Mouse (Mus musculus) cerebellum, adult (tissue): Measurements from ENCODE around the gene Pdzd2.
"Not testable (repeated sequence)": the region's sequence is repeated elsewhere in the genome, so short reads cannot be mapped to it uniquely, and the experiment has no call there.

Experiments
- ATAC-seq: cut with Nextera tagmentation; 2 replicates; pipeline ENCODE4 v1.9.2; 2017; ENCODE audit warnings: mild to moderate bottlenecking, moderate library complexity, mixed read lengths; ENCODE audit not compliant: insufficient number of reproducible peaks, low FRiP score, low TSS enrichment

The Pdzd2 gene

DNA sequence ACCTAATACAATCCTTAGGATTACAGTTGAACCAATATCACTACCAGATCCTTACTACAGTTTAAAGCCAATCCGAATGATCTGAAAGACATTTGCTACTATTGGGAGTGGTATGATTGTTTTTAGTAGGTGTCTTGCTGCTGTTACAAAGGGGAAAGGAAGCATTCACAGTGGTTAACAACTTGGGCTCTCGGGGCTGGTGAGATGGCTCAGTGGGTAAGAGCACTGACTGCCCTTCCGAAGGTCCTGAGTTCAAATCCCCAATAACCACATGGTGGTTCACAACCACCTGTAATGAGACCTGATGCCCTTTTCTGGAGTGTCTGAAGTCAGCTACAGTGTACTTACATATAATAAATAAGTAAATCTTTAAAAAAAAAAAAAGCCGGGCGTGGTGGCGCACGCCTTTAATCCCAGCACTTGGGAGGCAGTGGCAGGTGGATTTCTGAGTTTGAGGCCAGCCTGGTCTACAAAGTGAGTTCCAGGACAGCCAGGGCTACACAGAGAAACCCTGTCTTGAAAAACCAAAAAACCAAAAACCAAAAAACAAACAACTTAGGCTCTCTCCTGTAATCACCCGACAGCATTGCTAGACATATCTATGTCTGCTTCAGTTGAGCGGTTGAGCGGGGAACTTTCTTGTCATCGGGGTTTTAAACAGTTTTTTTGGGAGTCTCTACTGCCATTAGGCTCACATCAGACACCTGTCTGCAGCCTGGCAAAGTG lies 373.0 kb downstream of the Pdzd2 start:
- not testable (repeated sequence) for ATAC-seq

DNA sequence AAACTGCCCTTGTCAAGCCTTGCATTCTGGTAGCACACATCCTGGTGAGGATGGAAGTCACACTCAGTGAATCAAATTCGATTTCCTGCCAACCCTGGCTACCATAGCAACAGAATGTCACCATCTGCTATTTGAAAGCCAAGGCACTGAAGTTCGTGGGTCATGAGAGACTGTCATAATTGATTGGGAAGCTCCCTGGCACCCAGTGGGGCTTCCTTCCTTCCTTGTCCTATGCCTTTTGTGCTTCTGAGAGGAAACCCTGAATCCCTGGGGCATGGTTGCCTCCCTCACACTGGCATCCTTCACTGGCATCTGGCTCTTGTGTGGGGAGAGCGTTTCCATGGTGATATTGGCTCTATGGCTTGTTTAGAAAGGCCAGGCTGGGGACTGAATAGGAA lies 373.7 kb downstream of the Pdzd2 start:
- ATAC-seq = peak; percentile 83

DNA sequence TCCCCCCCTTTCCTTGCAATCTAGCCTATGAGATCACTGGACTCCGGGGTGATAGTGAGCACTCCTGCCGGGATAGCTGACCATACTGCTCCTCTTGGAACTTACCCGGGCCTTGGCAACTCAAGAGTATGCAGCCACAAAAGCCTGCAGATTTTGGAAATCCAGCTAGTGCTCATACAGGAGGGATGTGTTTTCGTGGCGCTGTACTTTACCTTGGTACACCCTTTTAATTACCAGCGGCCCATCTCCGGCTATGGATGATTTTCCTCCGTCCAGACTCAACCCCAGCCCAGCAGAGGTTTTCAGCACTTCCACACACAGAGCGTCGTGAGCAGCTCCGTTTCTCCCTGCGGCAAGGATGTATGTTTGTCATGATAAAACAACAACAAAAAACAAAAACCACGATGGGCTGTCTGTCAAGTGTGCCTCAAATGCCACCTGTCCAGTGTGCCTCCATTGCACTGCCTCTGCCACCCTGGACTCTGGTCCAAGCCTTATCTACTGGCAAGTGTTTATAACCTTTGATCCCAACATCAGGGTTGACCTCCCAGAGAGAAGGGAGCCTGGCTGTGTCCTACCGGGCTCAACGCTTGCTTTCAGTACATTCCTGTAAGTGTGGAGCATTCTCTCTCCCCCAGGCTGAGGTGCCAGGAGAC lies 374.2 kb downstream of the Pdzd2 start:
- no peak for ATAC-seq

DNA sequence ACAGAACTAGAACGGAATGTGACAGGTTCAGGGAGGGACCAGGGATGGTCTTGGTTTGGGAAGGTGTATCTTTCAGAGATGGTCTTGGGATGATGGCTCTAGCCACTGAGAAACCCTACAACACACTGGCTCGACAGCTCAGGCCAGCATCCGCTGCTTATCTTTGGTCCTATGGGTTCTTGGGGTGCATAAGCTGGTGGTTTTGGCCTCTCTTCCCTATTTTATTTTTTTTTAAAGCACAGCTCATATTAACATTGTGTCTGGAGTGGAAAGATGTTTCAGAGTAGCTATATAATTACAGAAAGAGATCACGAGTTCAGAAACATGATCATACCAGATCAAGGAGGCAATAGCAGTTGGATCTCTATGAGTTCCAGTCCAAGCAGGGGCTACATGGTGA lies 375.6 kb downstream of the Pdzd2 start:
- no peak for ATAC-seq

DNA sequence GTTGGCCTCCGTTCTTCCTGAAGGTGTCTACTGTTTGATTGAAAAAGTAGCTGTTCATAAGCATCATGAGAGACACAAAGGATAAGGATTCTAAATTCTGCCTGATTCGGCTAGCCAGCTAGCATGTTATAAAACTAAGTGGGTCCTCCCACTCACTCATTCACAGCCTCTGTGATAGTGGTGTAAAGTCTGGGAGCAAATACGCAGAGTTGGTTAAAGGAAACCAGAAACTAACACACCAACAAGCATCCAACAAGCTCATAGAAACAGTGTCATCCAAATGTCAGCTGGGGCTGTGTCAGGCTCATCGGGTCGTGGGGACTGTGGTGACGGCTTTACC lies 377.1 kb downstream of the Pdzd2 start:
- no peak for ATAC-seq

DNA sequence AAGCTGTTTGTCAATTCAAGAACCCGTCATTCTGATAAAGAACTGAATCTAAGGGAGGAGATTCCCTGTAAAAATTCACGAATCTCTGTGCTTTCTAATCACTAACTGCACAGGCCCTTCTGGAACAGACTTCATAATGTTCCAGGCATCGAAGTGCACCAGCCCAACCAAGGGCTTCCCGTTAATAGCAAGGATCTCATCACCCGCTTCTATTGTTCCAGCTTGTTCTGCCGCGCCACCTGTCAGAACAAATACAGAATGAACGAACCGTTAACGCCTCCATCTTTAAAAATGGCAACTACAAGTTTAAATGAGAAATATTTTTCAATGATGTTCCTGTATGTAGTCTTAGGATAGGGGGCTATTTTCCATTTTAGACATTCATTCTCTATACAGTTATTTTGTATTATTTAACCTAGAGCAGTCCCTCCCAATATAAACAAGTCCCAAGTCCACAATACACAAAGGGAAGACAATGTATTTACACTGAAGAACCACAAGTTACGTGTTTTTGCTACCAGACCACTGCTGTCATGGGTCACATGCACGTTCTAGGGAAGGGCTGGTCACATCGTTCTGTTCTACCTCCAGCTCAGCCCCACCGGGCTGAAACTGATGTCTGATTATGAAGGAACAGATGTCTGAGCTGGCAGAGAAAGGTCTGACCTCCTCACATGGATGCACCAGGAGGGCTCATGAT lies 377.6 kb downstream of the Pdzd2 start:
- no peak for ATAC-seq

DNA sequence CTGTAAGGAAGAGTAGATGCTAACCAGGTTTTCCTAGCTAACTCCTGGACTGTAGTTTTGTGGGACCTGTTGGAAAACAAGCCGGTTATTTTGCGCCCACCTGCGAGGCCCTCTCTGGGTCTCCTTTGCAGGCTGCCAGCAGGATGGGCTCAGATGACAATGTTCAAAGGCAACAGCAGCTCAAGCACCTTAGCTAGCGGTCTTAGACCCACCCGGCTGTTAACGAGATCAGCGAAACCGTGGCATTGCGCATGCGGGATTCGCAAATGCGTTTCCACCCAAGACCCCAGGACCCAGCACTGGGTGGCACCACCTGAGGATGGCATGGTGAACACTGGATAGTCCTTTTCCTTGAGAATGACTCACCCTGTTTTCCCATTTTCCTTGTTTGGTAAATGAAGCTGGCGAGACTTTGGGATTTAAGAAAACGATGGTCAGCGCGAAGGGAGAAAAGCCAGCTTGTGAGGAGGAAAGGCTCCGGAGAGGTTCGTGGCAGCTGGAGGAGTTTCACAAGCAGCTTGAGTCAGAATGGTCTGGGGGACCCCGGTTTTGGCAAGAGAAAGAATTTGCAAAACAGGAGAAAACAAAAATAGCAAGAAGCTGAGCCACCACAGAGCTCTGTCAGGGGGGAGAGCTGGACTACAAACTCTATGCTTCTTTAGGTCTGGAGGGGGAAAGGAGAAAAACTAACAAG lies 379.1 kb downstream of the Pdzd2 start:
- no peak for ATAC-seq

DNA sequence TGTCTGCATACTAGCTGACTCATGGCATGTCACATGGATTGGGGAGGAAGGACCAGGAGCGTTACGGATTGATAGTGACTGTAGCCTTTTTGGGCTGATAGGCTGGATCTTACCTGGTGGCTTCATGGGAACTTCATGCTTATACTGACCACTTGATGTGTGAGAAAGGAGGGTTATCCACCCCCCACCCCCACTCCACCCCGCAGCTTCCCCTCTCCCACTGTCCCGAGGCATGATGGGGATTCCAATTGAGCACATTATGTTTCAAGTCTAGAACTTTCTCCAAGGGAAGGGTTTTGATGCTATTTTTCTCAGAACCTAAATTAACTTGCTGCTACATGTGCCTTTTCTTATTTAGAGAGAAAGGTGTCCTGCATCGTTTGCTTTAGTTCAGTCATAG lies 381.3 kb downstream of the Pdzd2 start:
- no peak for ATAC-seq

DNA sequence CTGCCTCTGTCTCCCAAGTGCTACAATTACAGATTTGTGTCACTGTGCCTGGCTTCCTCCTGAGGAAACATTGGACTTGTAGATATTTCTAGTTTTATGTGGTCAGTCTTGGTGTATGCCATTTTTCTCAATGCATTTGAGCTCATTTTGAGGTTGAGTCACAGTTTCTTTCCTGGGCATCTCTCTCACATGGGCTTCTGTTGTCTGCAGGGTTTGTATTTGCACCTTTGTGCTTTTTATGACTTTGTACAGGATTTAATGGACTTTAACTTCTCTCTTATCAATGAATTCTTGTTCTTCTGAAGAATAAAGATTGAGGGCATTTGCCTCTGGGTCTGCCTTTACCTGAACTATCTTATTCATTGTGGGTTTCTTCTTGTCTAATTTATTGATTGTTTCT lies 382.3 kb downstream of the Pdzd2 start:
- ATAC-seq = no peak

DNA sequence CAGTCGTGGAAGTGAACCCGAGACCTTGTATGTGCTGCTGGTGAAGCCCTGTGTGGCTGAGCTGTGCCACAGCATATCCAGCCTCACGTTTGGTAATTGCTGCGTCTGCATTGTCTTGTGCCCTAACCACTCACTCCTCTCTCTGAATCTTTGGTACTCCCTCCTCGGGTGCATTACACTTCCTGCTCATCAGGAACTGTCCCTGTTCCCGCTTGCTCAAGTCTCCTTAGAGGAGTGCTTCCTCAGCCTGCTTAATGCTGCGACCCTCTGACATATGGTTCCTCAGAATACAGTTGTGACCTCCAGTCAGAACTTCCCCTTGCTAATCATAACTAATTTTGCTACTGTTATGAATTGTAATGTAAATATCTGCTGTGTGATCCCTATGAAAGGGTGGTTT lies 383.8 kb downstream of the Pdzd2 start:
- ATAC-seq = no peak

DNA sequence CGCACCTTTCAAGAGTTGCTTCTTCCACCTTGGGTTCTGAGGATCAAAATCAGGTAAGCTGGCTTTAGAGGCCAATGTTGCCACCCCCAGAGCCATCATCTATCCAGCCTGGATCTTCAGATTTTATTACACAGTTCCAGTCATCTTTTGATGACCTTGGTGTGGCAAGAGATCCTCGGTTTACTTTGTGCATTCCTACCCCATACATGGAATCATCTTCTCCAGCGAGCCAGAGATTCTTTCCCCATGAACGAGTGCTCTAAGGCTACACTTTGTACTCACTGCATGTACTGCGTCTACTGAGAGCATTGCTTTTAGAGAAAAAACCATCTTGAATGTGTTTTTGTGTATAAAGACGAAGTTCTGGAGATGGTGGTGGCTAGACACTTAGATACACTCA lies 384.5 kb downstream of the Pdzd2 start:
- no peak for ATAC-seq

DNA sequence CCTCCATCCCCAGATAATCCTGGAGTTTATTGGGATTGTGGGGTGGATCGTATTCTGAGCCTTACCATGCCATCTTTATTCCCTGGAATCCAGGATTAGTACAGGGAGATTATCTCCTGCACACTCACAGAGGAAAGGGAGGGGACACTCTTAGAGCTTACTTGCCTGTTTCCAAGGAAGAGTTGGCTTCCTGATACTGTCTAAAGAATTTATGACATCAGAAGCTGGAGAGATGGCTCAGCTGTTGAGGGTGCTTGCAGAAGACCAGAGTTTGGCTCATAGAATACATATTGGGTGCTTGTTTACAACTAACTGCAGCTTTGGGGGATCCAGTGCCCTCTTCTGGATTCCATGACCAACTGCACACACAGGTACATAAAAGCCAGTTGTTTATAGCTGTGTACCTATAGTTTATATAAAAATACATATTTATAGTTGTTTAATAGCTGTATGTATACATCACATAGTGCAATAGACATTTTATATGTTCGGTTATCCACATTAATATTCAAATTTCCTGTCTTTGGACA lies 385.4 kb downstream of the Pdzd2 start:
- ATAC-seq = no peak

DNA sequence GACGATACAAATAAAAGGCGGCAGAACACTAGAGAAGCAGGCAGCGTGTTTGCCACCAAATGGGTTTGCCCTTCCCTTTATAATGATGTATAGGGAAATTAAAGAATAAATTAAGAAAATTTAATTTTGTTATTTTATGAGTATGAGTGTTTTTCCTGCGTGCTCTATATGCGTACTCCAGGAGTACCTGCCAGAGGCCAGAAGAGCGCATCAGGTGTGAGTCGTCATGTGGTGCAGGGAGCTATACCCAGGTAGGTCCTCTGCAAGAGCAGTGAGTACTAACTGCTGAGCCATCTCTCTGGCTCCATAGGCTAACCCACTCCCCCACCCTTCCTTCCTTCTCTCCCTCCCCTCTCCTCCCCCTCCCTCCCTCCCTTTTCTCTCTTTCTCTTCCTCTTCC lies 388.3 kb downstream of the Pdzd2 start:
- no peak for ATAC-seq

DNA sequence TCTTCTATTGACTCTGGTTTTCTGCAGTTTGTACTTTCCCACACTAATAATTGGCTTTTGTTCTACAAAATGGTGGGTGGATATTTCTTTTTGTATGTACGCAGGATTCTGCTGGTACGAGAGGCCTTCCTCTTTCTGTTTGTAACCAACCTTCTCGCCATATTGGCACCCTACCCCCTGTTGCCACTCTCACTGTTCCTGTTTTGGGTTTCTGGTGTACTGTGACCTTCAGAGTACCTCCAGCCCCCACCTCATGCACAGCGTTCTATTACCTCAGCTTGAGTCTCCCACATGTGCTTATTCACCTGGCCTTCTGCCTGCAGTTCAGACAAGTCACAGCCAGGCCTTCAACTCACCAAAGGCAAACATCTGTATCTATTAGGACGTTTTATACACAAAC lies 389.9 kb downstream of the Pdzd2 start:
- no peak for ATAC-seq

DNA sequence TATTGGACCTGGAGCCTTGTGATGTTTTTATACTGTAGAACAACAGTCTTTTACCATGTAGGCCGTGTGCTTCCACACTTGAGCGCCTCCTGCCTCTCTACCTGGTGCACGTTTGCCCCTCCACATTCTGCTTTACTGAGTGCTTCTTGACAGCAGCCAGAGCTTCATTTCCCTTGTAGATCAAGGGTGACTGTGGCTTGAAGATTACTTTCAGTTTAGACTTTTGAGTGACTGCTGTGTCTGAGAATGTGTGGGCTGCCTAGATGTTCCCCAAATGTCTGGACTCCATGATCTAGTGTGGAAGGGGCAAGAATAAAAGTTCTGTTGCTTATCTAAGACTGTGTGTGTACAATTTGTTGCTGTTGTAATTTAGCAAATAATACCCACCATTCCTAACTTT lies 390.8 kb downstream of the Pdzd2 start:
- ATAC-seq = no peak

DNA sequence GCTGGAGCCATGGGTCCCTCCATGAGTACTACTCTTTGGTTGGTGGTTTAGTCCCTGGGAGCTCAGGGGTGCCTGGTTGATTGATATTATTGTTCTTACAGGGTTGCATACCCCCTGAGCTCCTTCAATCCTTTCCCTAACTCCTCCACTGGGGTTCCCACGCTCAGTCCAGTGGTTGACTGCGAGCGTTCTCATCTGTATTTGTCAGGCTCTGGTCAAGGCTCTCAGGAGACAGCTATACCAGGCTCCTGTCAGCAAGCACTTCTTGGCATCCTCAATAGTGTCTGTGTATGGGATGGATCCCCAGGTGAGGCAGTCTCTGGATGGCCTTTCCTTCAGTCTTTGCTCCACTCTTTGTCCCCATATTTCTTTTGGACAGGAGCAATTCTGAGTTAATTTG lies 392.8 kb downstream of the Pdzd2 start:
- ATAC-seq = no peak

DNA sequence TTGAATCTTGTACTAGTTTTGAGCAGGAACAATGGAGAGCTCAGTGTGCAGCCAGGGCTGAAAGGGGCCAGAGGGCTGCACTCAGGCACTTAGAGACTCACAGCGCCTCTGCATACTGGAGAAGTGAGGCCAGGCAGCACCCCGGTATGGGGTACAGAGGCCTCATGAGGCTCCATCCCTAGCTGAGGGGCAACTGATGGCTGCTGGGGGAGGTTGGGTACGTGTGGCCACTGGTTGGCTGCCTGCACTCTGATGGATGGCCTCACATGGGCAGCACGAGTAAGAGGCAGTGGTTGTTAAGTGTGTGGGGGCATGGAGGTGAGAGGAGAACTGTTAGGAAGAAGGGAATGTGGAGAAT lies 398.3 kb downstream of the Pdzd2 start:
- ATAC-seq = no peak

DNA sequence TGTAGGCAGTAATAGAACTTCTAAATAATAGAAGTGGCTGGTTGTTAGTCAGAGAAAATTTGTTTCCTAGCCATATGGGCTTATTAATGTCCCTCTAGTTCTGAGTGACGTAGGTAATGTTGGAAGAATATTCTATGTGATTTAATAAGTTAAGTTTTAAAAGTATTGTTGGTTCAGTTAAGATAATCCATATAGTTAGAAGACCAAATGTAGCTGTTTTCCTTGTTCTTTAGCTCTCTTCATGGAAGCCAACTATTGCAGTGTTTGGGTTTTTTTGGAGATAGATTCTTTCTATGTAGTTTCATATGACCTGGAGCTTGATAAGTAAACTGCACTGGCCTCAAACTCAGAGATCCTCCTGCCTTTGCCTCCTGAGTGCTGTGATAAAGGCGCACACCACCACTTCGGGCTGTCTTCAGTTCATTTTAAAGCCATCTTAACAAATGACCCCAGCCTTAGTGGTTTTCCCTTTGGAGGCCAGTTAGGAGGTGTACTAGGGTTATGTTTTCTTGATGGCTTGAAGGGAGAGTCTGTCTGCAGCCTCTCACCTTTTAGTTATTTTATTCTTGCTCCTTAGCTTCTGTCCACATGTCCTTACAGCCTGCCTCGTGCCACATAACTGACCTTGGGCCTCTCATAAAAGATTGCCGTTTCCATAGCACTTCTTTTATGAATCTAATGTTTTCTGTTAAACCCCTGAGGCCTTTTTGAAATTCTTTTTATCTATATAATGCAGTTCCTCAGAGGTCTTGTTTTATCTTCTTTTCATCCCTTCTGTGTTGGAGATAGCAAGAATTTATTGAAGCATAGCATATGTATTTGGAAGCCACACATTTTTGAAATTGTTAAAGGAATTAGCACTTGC lies 399.0 kb downstream of the Pdzd2 start:
- no peak for ATAC-seq

DNA sequence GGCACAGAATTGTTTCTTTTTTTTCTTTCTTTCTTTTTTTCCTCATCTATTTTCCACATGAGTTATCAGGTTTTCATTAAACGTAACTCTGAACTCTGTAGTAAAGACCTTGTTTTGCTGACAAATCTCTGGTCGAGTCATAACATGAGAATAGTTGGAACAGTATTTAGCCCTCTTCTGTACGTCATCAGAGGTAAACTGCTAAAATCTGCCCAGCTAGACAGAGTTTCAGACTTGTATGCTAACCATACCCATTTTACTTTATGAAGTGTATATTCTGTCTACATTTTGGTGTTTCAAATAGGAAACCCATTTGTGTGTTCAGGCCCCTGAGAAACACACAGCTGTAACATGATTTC lies 402.0 kb downstream of the Pdzd2 start:
- ATAC-seq = no peak

DNA sequence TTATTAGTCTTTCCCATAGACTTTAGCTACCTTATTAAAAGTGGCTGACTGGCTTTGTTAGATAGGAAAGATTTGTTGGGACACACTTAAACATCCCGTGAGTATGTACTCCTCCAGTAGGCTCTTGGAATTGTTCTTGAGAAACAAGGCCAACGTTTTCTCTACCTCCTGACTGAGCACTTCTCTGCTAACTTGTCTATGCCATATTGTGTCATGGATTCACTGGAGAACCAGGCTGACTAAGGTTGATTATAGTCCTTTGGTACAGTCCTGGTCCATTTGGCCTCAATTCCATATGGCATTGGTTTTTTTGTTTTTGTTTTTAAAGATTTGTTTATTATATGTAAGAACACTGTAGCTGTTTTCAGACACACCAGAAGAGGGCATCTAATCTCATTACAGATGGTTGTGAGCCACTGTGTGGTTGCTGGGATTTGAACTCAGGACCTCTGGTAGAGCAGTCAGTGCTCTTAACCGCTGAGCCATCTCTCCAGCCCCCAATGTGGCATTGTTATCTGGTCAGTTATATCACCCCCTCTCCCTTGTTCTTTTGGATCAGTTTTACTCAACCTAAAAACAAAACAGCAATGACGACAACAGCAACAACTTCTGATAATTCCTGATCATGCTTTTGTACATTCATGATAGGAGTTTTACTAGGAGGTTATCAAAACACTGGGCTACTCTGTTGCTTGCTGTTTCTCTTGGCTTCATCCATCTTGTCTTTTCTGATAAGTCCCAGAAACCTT lies 402.5 kb downstream of the Pdzd2 start:
- ATAC-seq = no peak
